24 mouse cellular contexts compared by ENCODE assay signal in genomic region chr11:6053386-6053785, GRCm38 (mm10). TPM values are rescaled to one million over a fixed set of nuclear protein-coding genes. Genes with fewer than 3 reads are reported as not detected.
A peak's percentile ranks its signal among the peaks of the same experiment; 100 is the strongest.
DNase-seq lines count a peak whose midpoint lies in the region; TF ChIP-seq lines count a peak whose summit lies in the region.
"Had no signal": no experiment of that assay in that cellular context is flagged by ENCODE, and none has a peak within 500 bp of the region (broad histone marks: within the 10 kb centered on the region; RNA-seq: fewer than 3 reads in every experiment).

No protein-coding gene starts in this region.

- peak overlapping the region; percentile 48; the same call in 1 of the 2 replicates for H3K27ac ChIP-seq in cerebellum, adult 2 months (ENCODE audit: insufficient read depth, low read length)
- H3K27ac ChIP-seq: forebrain, embryonic 10.5 days; forebrain, embryonic 13.5 days; heart, embryonic 10.5 days; heart, embryonic 13.5 days; hindbrain, embryonic 14.5 days; hindbrain, postnatal 0 days had no signal

- peaks cover 56% of the 10 kb centered on the region for H3K4me1 ChIP-seq in cerebellum, adult 2 months (ENCODE audit: control insufficient read depth, insufficient read depth, low read length)
- H3K4me1 ChIP-seq: forebrain, embryonic 10.5 days; forebrain, embryonic 13.5 days; heart, embryonic 13.5 days had no signal

- H3K27me3 ChIP-seq in cerebellum, adult 2 months (ENCODE audit: control insufficient read depth, insufficient read depth, low read length): no peaks in the 10 kb centered on the region
- H3K27me3 ChIP-seq: forebrain, embryonic 13.5 days had no signal

- TF ChIP-seq CTCF in cerebellum, adult 2 months (IDR thresholded peaks at IDR 0.05; ENCODE audit: borderline replicate concordance, insufficient read depth, low read depth, low read length): no peak

- 48% methylated on average over 8 of the region's 8 CpGs for WGBS in cerebellum, adult 2 months

- no peak for TF ChIP-seq POLR2A in cerebellum, adult 2 months (IDR thresholded peaks at IDR 0.05; ENCODE audit: borderline replicate concordance, insufficient read depth, low read length)

- H3K4me3 ChIP-seq in cerebellum, adult 2 months (replicated peaks; ENCODE audit: insufficient read depth, low read depth, low read length): no peak overlapping the region
- H3K4me3 ChIP-seq: forebrain, embryonic 10.5 days; forebrain, embryonic 13.5 days; heart, embryonic 10.5 days; heart, embryonic 13.5 days had no signal

- peak in 1 of 2 experiments; percentile 39 for DNase-seq in cerebellum, adult 2 months
- no peak for DNase-seq in cerebellum, adult 11 months
- DNase-seq in gastrocnemius, adult 18-20 months (ENCODE audit: low spot score): peak; percentile 84
- DNase-seq in gastrocnemius, postnatal 4 days (ENCODE audit: low spot score in 2 of 2): no peak
- DNase-seq in gastrocnemius, adult 8-10 months (ENCODE audit: low spot score in 2 of 2): peak; percentile 67 to 80
- DNase-seq in gastrocnemius, postnatal 25 days: peak; percentile 76
- DNase-seq in frontal cortex, postnatal 10 days (ENCODE audit: low spot score in 2 of 2): no peak
- no peak for DNase-seq in retina, postnatal 1 day
- DNase-seq: adrenal gland, adult 2 months; adrenal gland, postnatal 14 days; B cell, adult 2 months; cerebellum, adult 18-20 months; heart, adult 18-20 months; heart, postnatal 14 days; heart, postnatal 4 days; kidney, adult 18-20 months; kidney, adult 9 months had no signal

RNA-seq across cellular contexts. Expression of gene Camk2b, which starts 12.8 kb away (rescaled TPM):
- polyA plus RNA-seq in cerebellum, adult 2 months (2012; rRNA removed): 479 and 518 TPM in 2 replicates
- 100 to 1,000 TPM; 149 to 185 TPM for total RNA-seq in gastrocnemius, adult 18-20 months (2021)
- total RNA-seq in gastrocnemius, postnatal 4 days (2021): 100 to 1,000 TPM; 190 to 199 TPM
- 100 to 1,000 TPM; 146 to 169 (median 160) TPM for total RNA-seq in gastrocnemius, adult 8-10 months (2022)
- 100 to 1,000 TPM; 115 to 121 TPM for total RNA-seq in gastrocnemius, postnatal 25 days (2021)
- polyA plus RNA-seq: G1E had no signal

Comparison
In these comparisons a context has a peak if more than half of its experiments do, and no peak if none do; other contexts are left out.
1. DNase-seq: peak in gastrocnemius, adult 18-20 months (single experiment), gastrocnemius, adult 8-10 months (2 of 2) and gastrocnemius, postnatal 25 days (single experiment); none in cerebellum, adult 11 months (single experiment), gastrocnemius, postnatal 4 days (0 of 2), frontal cortex, postnatal 10 days (0 of 2) and retina, postnatal 1 day (single experiment).